Mouse (Mus musculus) heart, adult 8-10 months (tissue): ENCODE data around the gene Nkiras1. TPM values are rescaled to one million over a fixed set of nuclear protein-coding genes. Genes with fewer than 3 reads are reported as not detected.

ENCODE experiments used
- total RNA-seq, 4 experiments: library from RNA; stranded (reverse); gene quantifications; 2 replicates each; pipeline ENCODE4 v1.2.4; 2022

Nkiras1 gene
- total RNA-seq, 4 experiments from 2014 or later, result 31.4 to 43.7 (median 36.6) TPM

Other genes starting within 250 kb of the Nkiras1 start
- 100 to 1,000 TPM in 2 of 4 experiments, 10 to 100 TPM in 2; 68.8 to 111 (median 99.4) TPM for gene Nr1d2, start 32.0 kb upstream of the Nkiras1 start, total RNA-seq
- gene Rpl15, start 255 bp downstream of the Nkiras1 start, total RNA-seq, result 100 to 1,000 TPM; 507 to 588 (median 548) TPM
- gene Ube2e1, start 60.7 kb downstream of the Nkiras1 start, total RNA-seq, result 10 to 100 TPM; 37.6 to 46.9 (median 40.8) TPM